Mouse (Mus musculus) kidney, postnatal 36 days (tissue): ENCODE measurements around the gene Dbndd2.

ENCODE experiments used
- DNase-seq, 2 experiments: peaks; one replicate each; pipeline ENCODE4 v3.0.0; 2021 to 2022; ENCODE audit warnings: mixed read lengths in 2 of 2

Dbndd2 gene

GRCm38 (mm10) chr2:164504919-164505318 is 19.0 kb downstream of the Dbndd2 start:
- DNase-seq = no peak

GRCm38 (mm10) chr2:164505619-164506347 is 19.9 kb downstream of the Dbndd2 start:
- no peak for DNase-seq

- DNase-seq = no peak
Observed at GRCm38 (mm10) chr2:164507811-164508210, 21.9 kb downstream of the Dbndd2 start.

DNA sequence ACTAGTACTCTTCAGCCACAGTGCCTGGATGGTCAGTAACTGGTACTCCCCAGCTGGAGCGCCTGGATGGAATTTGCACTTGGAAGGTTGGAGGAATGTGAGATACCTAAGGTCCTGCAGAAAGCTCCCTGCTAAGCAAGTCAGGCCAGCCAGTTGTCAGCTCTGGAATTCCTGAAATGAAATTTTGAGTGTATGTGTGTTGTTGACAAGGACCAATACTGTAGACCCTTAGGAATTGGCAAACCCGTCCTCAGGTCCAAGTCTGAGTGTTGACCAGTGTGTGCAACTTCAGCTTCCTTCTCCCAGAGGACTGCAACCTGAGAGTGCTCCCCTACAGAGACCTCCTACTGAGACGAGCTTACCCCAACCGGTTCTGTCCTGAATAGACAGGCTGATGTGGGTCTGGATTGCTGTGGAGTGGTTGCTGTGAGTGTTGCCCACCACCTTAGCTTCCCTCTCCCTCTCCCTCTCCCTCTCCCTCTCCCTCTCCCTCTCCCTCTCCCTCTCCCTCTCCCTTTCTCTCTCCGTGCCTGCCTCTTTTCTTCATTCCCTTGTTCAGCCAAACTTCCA is 24.8 kb downstream of the Dbndd2 start:
- DNase-seq = peak; percentile 59 to 61

DNA sequence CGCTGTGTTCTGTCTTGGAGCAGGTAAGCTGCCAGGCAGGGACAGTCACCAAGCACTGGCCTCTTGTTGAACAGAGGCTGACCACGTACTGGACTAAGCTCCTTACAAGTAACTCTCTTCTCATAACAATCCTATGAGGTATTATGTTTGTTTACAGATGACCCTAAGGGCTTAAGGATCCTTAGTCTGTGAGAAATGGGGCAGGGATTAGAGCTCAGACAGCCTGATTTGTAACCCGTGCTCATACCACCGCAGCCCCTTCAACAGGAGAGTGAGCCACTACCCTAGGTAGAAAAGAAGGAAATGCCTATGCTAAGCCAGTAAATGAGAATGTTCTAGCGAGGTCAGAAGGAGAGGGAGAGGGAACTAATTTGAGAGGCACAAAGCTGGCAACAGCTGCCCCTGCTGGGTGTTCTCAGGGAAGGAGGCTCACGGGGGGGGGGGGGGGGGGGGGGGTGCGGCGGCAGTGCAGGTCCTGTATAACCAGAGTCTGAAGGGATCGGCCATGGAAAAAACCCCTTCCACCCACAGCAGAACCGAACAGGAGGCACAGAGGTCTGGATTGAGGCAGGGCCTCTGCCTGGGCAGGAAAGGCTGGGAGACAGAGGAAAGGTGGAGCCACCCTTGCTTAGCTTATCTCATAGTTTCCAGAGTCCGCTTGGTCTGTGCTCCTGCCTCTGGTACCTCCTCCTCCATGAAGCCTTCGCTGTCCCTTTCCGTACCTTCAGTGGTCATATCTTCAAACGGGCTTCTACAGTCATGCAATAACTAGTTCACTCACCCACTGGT is 26.4 kb downstream of the Dbndd2 start:
- DNase-seq = peak; percentile 25 to 38

GRCm38 (mm10) chr2:164513389-164513788 is 27.5 kb downstream of the Dbndd2 start:
- DNase-seq = peak; percentile 50 to 77

- peak; percentile 32 to 60 for DNase-seq
Observed at GRCm38 (mm10) chr2:164514916-164515315, 29.0 kb downstream of the Dbndd2 start.

- DNase-seq = no peak
Observed at GRCm38 (mm10) chr2:164515897-164516296, 30.0 kb downstream of the Dbndd2 start.

- DNase-seq = peak in 1 of 2 experiments; percentile 42
Observed at GRCm38 (mm10) chr2:164516592-164516991, 30.7 kb downstream of the Dbndd2 start.

- DNase-seq = peak; percentile 63 to 69
Observed at GRCm38 (mm10) chr2:164517485-164518221, 31.7 kb downstream of the Dbndd2 start.

DNA sequence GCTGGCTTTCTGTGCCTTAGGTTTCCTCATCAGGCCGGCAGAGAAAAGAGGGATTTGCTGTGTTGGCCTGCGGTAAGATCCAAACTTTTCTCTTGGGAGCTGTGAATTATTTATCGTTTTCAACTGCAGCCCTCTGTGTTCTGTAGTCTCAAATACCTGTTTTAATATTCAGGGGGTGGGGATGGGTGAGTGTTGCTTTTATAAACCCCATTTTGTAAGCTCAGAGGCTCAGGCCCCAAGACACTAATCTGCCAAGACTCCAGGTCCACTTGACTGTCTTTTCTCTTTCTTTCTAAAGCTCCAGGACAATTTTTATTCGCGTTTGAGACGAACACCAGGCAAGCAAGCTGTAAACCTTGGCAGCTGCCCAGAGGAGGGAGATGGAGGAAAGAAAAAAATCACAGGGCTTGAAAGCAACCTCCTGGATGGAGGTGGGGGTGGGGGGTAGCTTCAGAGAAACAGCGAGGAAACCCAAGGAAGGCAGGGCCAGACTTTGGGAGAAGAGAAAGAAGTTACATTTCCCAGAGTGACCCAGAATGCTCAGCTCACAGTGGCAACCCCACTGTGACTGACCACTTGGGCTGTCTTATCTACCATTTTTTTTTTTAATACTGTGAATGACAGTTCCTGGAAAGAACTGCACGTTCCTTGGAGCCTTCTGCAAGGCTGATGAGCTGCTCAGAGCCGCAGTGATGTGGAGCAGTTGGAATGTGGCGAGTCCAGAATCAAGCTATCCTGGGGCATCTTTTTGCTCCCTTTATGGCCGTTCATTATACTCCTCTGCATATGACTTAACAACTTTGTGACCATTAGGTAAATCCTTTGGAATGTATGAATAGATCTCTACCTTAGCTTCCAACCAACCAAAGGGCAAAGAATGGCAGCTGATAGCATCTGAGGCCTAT is 32.6 kb downstream of the Dbndd2 start:
- DNase-seq = no peak

- DNase-seq = no peak
Observed at GRCm38 (mm10) chr2:164519171-164519526, 33.2 kb downstream of the Dbndd2 start.

- peak; percentile 75 to 79 for DNase-seq
Observed at GRCm38 (mm10) chr2:164520782-164521181, 34.9 kb downstream of the Dbndd2 start.

DNA sequence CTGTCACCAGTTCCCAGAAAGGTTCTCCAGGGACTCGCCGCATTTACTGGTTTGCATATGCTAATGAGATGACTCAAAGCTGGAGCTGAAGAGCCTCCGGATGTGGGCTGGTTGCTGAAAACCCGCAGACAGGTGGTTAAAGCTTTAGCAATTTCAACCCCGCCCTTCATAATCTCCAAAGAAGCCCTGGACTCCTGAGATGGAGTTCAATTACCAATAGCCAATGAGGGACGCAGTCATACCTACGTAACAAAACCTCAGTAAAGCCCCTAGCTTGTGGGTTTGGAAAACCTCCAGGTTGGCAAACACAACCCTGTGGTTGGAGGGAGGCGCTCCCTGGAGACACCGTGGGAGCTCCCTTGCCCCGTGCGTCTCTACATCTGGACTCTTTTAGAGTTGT is 35.9 kb downstream of the Dbndd2 start:
- DNase-seq = no peak

DNA sequence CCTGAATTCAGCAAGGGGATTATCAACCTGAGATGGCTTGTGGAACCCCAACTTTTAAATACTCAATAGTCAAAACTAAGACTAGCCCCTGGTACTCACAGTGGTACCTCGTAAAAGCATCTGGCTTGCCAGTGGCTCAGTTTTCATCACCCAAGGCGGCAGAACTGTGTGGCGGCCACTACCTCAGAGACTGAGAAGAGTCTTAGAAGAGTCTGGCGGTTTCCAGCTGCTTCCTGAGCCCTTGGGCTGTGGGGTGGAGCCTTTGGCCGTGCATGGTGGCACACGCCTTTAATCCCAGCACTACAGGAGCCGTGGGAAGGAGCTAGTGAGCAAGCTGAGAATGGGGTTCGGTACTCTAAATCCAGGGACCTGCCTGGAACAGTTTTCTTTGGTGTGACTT is 36.4 kb downstream of the Dbndd2 start:
- DNase-seq = no peak

- DNase-seq = peak in 1 of 2 experiments; percentile 15
Observed at GRCm38 (mm10) chr2:164523301-164523773, 37.4 kb downstream of the Dbndd2 start.

- DNase-seq = no peak
Observed at GRCm38 (mm10) chr2:164528557-164528956, 42.7 kb downstream of the Dbndd2 start.

DNA sequence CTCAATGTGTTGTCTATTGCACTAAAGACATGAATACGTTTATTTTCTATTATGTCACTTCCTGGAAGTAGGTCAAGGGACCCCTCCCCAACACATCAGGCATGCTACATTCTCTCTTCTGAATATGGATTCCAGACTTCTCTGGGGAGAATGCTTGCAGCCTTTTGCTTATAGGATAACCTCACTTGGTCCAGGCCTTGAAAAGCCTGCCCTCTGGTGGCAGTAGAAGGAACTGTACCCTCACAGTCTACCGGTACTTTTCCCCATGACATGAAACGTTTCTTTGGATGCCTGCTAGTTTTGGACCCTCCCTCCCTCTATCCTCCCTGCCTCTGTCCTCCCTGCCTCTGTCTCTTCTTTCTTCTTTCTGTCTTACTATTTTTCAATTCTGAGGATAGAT is 45.3 kb downstream of the Dbndd2 start:
- DNase-seq = peak; percentile 68 to 88

DNA sequence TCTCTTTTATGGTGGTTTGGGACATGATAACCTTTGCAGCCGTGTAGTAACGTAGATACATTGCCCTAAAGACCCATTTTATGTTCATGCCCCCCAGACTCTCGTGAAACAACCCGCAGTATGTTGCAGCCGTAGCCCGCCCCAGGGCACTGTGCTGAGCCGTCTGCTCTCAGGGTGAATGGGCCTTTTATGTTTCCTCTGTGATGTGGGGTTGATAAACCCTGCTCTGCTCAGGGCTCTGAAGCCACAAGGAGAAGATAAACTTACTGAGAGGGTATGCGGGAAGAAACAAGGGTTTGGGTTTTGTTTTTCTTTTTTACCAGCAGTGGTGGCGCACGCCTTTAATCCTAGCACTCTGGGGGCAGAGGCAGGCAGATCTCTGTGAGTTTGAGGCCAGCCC is 48.4 kb downstream of the Dbndd2 start:
- no peak for DNase-seq

DNA sequence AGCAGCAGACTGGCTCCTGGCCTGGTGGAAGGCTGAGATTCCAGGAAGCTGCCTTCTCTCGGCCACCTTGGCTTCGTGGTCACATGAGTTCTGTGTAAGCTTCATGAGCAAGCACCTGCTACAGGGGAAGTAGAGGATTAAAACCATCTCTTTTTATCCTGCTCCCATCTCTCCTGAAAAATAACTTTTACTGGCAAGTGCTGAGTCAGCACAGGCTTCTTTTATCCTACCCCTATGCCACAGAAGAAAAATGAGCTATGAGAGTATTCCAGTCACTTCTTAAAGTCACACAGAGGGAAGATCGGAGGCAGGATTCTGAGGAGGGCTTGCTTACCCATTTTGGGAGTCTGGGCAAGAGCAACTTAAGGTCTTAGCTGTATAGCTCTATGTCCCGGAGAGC is 51.1 kb downstream of the Dbndd2 start:
- DNase-seq = no peak

GRCm38 (mm10) chr2:164540652-164541427 is 54.9 kb downstream of the Dbndd2 start:
- DNase-seq = peak; percentile 31
